Mouse (Mus musculus) naive thymus-derived CD4-positive, alpha-beta T cell, adult 5 months (primary cell): ENCODE results near the gene Ppp2r3a. TPM values are rescaled to one million over a fixed set of nuclear protein-coding genes. Genes with fewer than 3 reads are reported as not detected.

Experiments used
- polyA plus RNA-seq: library from polyadenylated mRNA; unstranded; fragments of 100-300 nt; shearing (Covaris generic); gene quantifications from one replicate; pipeline ENCODE4 v1.2.1, GENCODE M21; 2017

Gene Ppp2r3a
- polyA plus RNA-seq: 1.7 TPM

GRCm38 (mm10) chr9:101251644-101252337, at the start of gene Ppp2r3a:
Ppp2r3a (minus strand) TSS chr9:101251795.

GRCm38 (mm10) chr9:101073987-101074331, 177.6 kb downstream of the Ppp2r3a start, which contains the start of gene Msl2:
Msl2 (plus strand) TSS chr9:101074101.

Other genes starting within 250 kb of the Ppp2r3a start
- 8.2 TPM for gene Pccb, start 216.9 kb downstream of the Ppp2r3a start, polyA plus RNA-seq
- gene Msl2, start 177.7 kb downstream of the Ppp2r3a start, polyA plus RNA-seq: 85.1 TPM